Mouse (Mus musculus): ENCODE data around the gene Lama2.
"Not testable (repeated sequence)": the region's sequence is repeated elsewhere in the genome, so short reads cannot be mapped to it uniquely, and the experiment has no call there.

DNA sequence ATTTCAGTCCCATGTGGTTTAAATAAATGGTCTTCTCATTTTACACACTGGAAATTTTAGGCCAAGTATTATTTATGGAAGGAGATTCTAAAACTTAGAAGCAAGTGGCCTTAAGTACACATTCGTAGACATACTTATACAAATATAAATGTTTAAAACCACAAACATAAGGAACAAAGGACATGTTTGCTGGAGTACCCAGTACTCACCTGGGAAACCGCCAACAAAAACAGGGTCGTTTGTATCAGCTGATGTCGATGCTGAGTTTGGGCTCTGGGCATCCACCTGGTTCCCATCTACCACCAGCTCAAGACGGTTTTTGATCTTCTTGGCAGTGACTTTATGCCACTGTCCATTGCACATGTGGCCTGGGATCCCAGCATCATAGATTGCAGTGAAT, 635.5 kb downstream of the Lama2 start:
- not testable (repeated sequence) for TF ChIP-seq CTCF (IDR thresholded peaks at IDR 0.05; ENCODE audit: extremely low read depth, insufficient read depth, insufficient read length, insufficient replicate concordance); POLR2A (IDR thresholded peaks at IDR 0.05; ENCODE audit: low read depth, low read length)

All from spleen, adult 2 months (tissue).